Mouse (Mus musculus) intestine, postnatal 0 days (tissue): ENCODE data around the gene Micu2. TPM values are rescaled to one million over a fixed set of nuclear protein-coding genes. Genes with fewer than 3 reads are reported as not detected.

Source experiments
- ATAC-seq: fragments of 200-750 bp; cut with Nextera tagmentation; 2 replicates; pipeline ENCODE4 v1.8.0; 2017; ENCODE audit warnings: mild to moderate bottlenecking, moderate TSS enrichment, moderate library complexity
- H3K27ac ChIP-seq: fragments of 300-500 bp; sonication (generic); 2 replicates; pipeline ENCODE4 v1.5.1; 2014; ENCODE audit warnings: mild to moderate bottlenecking, low read depth, low read length, moderate library complexity
- H3K27me3 ChIP-seq: fragments of 300-500 bp; sonication (generic); replicated peaks from 2 replicates; pipeline ENCODE4 v1.6.1; 2014; ENCODE audit warnings: low read length, mixed read lengths; ENCODE audit not compliant: control insufficient read depth, insufficient read depth
- H3K36me3 ChIP-seq: fragments of 300-500 bp; sonication (generic); 2 replicates; pipeline ENCODE4 v1.6.1; 2014; ENCODE audit warnings: mild to moderate bottlenecking, moderate library complexity; ENCODE audit not compliant: control insufficient read depth, insufficient read depth
- H3K4me1 ChIP-seq: fragments of 300-500 bp; sonication (generic); replicated peaks from 2 replicates; pipeline ENCODE4 v1.6.1; 2014; ENCODE audit warnings: antibody characterized with exemption, low read length, mixed read lengths; ENCODE audit not compliant: control insufficient read depth, insufficient read depth
- H3K4me2 ChIP-seq: fragments of 300-500 bp; sonication (generic); replicated peaks from 2 replicates; pipeline ENCODE4 v1.6.1; 2014; ENCODE audit warnings: low read depth, mild to moderate bottlenecking, moderate library complexity
- H3K4me3 ChIP-seq: fragments of 300-500 bp; sonication (generic); 2 replicates; pipeline ENCODE4 v1.5.1; 2014; ENCODE audit warnings: low read depth, low read length
- H3K9ac ChIP-seq: fragments of 300-500 bp; sonication (generic); 2 replicates; pipeline ENCODE4 v1.6.1; 2014; ENCODE audit warnings: mild to moderate bottlenecking, low read depth, low read length
- H3K9me3 ChIP-seq: fragments of 300-500 bp; sonication (generic); 2 replicates; pipeline ENCODE4 v1.6.1; 2016; ENCODE audit warnings: mixed run types; ENCODE audit not compliant: control insufficient read depth
- CTCF ChIP-seq: sonication (generic); IDR thresholded peaks from 2 replicates; pipeline ENCODE4 v1.5.1; 2016; ENCODE audit warnings: low read depth, mild to moderate bottlenecking, control low read depth, antibody characterized with exemption, moderate library complexity
- WGBS: fragments of 180-500 bp; shearing (Covaris S2); extraction: QIAGEN DNeasy Blood & Tissue Kit; methylation state at CpG from one replicate; pipeline ENCODE4 v1.1.7; 2014; 5-methylcytosine and 5-hydroxymethylcytosine counted together
- polyA plus RNA-seq: library from polyadenylated mRNA; unstranded; fragments of >200 nt; fragmentation: Nextera tagmentation; extraction: Ambion mirVana; gene quantifications from 2 replicates; pipeline ENCODE4 v1.2.1, GENCODE M21; 2015

Gene Micu2
- polyA plus RNA-seq, 1 experiment from 2014 or later, result 70.0 TPM

GRCm38 (mm10) chr14:57968873-57969272 is 30.2 kb downstream of the Micu2 start:
- Histone ChIP-seq H3K4me1 (no peaks in the 10 kb centered on the region), H3K4me3 (no peak overlapping the region), H3K9ac (no peak overlapping the region), H3K4me2 (no peak overlapping the region), H3K36me3 (peaks cover 18% of the 10 kb centered on the region), H3K27me3 (no peaks in the 10 kb centered on the region), H3K9me3 (no peaks in the 10 kb centered on the region), H3K27ac (no peak overlapping the region)
- ATAC-seq, result no peak
- no peak for TF ChIP-seq CTCF
- 82% methylated on average over 6 of the region's 6 CpGs for WGBS

GRCm38 (mm10) chr14:57967080-57967797 is 31.8 kb downstream of the Micu2 start:
- Histone ChIP-seq H3K4me2 (no peak overlapping the region), H3K9me3 (no peaks in the 10 kb centered on the region), H3K4me1 (no peaks in the 10 kb centered on the region), H3K27me3 (no peaks in the 10 kb centered on the region), H3K36me3 (peaks cover 18% of the 10 kb centered on the region), H3K27ac (no peak overlapping the region), H3K4me3 (no peak overlapping the region), H3K9ac (no peak overlapping the region)
- WGBS, result 85% methylated on average over 4 of the region's 4 CpGs
- no peak for ATAC-seq
- TF ChIP-seq CTCF, result no peak

- H3K27ac ChIP-seq, result no peak overlapping the region
- no peak for TF ChIP-seq CTCF
- no peak overlapping the region for H3K4me3 ChIP-seq
- 0 out of 2 replicates have a peak, but pooled peaks cover 3% of the 10 kb centered on the region for H3K4me1 ChIP-seq
- no peak for ATAC-seq
- H3K27me3 ChIP-seq, result no peaks in the 10 kb centered on the region
- 28% methylated on average over 4 of the region's 4 CpGs for WGBS
- H3K36me3 ChIP-seq, result 0 out of 2 replicates have a peak, but pooled peaks cover 3% of the 10 kb centered on the region
- no peaks in the 10 kb centered on the region for H3K9me3 ChIP-seq
- H3K4me2 ChIP-seq, result no peak overlapping the region
- H3K9ac ChIP-seq, result no peak overlapping the region
Observed at GRCm38 (mm10) chr14:57961861-57962260, 37.2 kb downstream of the Micu2 start.

GRCm38 (mm10) chr14:57951089-57951488 is 48.0 kb downstream of the Micu2 start:
- peak; percentile 72 for TF ChIP-seq CTCF
- no peak overlapping the region for H3K9ac ChIP-seq
- 0 out of 2 replicates have a peak, but pooled peaks have one; percentile 13 for ATAC-seq
- peaks cover 23% of the 10 kb centered on the region; the same call in 1 of the 2 replicates for H3K36me3 ChIP-seq
- no peaks in the 10 kb centered on the region for H3K9me3 ChIP-seq
- no peak overlapping the region for H3K4me2 ChIP-seq
- WGBS, result 23% methylated on average over 2 of the region's 2 CpGs
- H3K4me1 ChIP-seq, result no peaks in the 10 kb centered on the region
- no peak overlapping the region for H3K4me3 ChIP-seq
- no peak overlapping the region for H3K27ac ChIP-seq
- H3K27me3 ChIP-seq, result no peaks in the 10 kb centered on the region

- H3K4me2 ChIP-seq, result no peak overlapping the region
- peaks cover 40% of the 10 kb centered on the region for H3K36me3 ChIP-seq
- no peak for ATAC-seq
- H3K4me3 ChIP-seq, result no peak overlapping the region
- H3K9ac ChIP-seq, result no peak overlapping the region
- 81% methylated on average over 4 of the region's 4 CpGs for WGBS
- no peaks in the 10 kb centered on the region for H3K27me3 ChIP-seq
- H3K9me3 ChIP-seq, result no peaks in the 10 kb centered on the region
- TF ChIP-seq CTCF, result no peak
- no peak overlapping the region for H3K27ac ChIP-seq
- no peaks in the 10 kb centered on the region for H3K4me1 ChIP-seq
Observed at GRCm38 (mm10) chr14:57945834-57946233, 53.2 kb downstream of the Micu2 start.

GRCm38 (mm10) chr14:57937297-57937696 is 61.8 kb downstream of the Micu2 start:
- no peak for ATAC-seq
- H3K4me3 ChIP-seq, result no peak overlapping the region
- H3K36me3 ChIP-seq, result peaks cover 21% of the 10 kb centered on the region
- no peak for TF ChIP-seq CTCF
- H3K27ac ChIP-seq, result no peak overlapping the region
- no peaks in the 10 kb centered on the region for H3K9me3 ChIP-seq
- H3K4me2 ChIP-seq, result no peak overlapping the region
- no peak overlapping the region for H3K9ac ChIP-seq
- 80% methylated on average over 6 of the region's 6 CpGs for WGBS
- H3K27me3 ChIP-seq, result no peaks in the 10 kb centered on the region
- H3K4me1 ChIP-seq, result no peaks in the 10 kb centered on the region

- H3K36me3 ChIP-seq, result peaks cover 5% of the 10 kb centered on the region
- H3K4me2 ChIP-seq, result no peak overlapping the region
- no peaks in the 10 kb centered on the region for H3K27me3 ChIP-seq
- no peaks in the 10 kb centered on the region for H3K4me1 ChIP-seq
- no peak for TF ChIP-seq CTCF
- no peak overlapping the region for H3K27ac ChIP-seq
- WGBS, result 96% methylated on average over 13 of the region's 13 CpGs
- ATAC-seq, result no peak
- H3K9ac ChIP-seq, result no peak overlapping the region
- H3K4me3 ChIP-seq, result no peak overlapping the region
- H3K9me3 ChIP-seq, result no peaks in the 10 kb centered on the region
Observed at GRCm38 (mm10) chr14:57934666-57935065, 64.4 kb downstream of the Micu2 start.
